Mouse (Mus musculus) T-cell, adult 66 days (primary cell): Measurements from ENCODE around the gene Chmp2a. TPM values are rescaled to one million over a fixed set of nuclear protein-coding genes. Genes with fewer than 3 reads are reported as not detected.

Experiments used
- total RNA-seq, 2 experiments: library from RNA; stranded (reverse); gene quantifications; 3 replicates in 1 of 2; 4 replicates in 1 of 2; pipeline ENCODE4 v1.2.4; 2023

Gene Chmp2a
- total RNA-seq: 100 to 1,000 TPM; 118 to 133 TPM

GRCm38 (mm10) chr7:13034148-13034977, at the start of gene Chmp2a:
Chmp2a (minus strand) TSS chr7:13034807.

GRCm38 (mm10) chr7:13054287-13055010, 19.8 kb upstream of the Chmp2a start, which contains the start of gene Mzf1:
Mzf1 (minus strand) TSS chr7:13054764.

GRCm38 (mm10) chr7:13037901-13038555, 3.4 kb upstream of the Chmp2a start, which contains the start of gene Ube2m:
Ube2m (minus strand) TSS chr7:13038275.

GRCm38 (mm10) chr7:13010005-13010908, 24.4 kb downstream of the Chmp2a start, which contains the start of gene Zbtb45:
Zbtb45 (minus strand) TSS chr7:13010034.

GRCm38 (mm10) chr7:12998851-12999250, 35.8 kb downstream of the Chmp2a start, which contains the start of gene Trim28:
Trim28 (plus strand) TSS chr7:12999114.

GRCm38 (mm10) chr7:12998053-12998452, 36.6 kb downstream of the Chmp2a start, which contains the start of gene Slc27a5:
Slc27a5 (minus strand) TSS chr7:12998192.

Other genes with a start within 250 kb of the Chmp2a start
- gene Zscan18, start 231.2 kb downstream of the Chmp2a start, total RNA-seq: 1 to 10 TPM; 9.2 to 9.4 TPM
- 10 to 100 TPM; 13.3 to 18.0 TPM for gene Zfp329, start 215.9 kb downstream of the Chmp2a start, total RNA-seq
- gene Zfp110, start 200.0 kb downstream of the Chmp2a start, total RNA-seq: 100 to 1,000 TPM in 1 of 2 experiments, 10 to 100 TPM in 1; 96.7 to 111 TPM
- gene Zfp128, start 153.6 kb downstream of the Chmp2a start, total RNA-seq: 1 to 10 TPM; 1.7 TPM
- gene Zscan22, start 137.0 kb downstream of the Chmp2a start, total RNA-seq: 10 to 100 TPM; 11.9 to 13.9 TPM
- 1,000 to 10,000 TPM; 2,987 to 3,057 TPM for gene Rps5, start 112.5 kb downstream of the Chmp2a start, total RNA-seq
- 1 to 10 TPM; 1.3 to 2.1 TPM for gene Rnf225, start 107.4 kb downstream of the Chmp2a start, total RNA-seq
- 1 to 10 TPM; 3.8 to 4.0 TPM for gene Zfp324, start 69.0 kb downstream of the Chmp2a start, total RNA-seq
- gene Zfp446, start 57.0 kb downstream of the Chmp2a start, total RNA-seq: 1 to 10 TPM; 8.4 to 10.0 TPM
- 1 to 10 TPM in 1 of 2 experiments, not detected in 1; 1.9 TPM for gene Slc27a5, start 36.6 kb downstream of the Chmp2a start, total RNA-seq
- 100 to 1,000 TPM; 399 to 401 TPM for gene Trim28, start 35.7 kb downstream of the Chmp2a start, total RNA-seq
- gene Zbtb45, start 24.8 kb downstream of the Chmp2a start, total RNA-seq: 10 to 100 TPM; 22.0 to 22.4 TPM
- gene Ube2m, start 3.5 kb upstream of the Chmp2a start, total RNA-seq: 100 to 1,000 TPM in 1 of 2 experiments, 10 to 100 TPM in 1; 84.0 to 106 TPM
- gene Mzf1, start 20.0 kb upstream of the Chmp2a start, total RNA-seq: under 1 TPM; 0.36 to 0.52 TPM
- not detected for gene Vmn1r85, start 60.4 kb upstream of the Chmp2a start, total RNA-seq
- not detected for gene Vmn1r86, start 85.1 kb upstream of the Chmp2a start, total RNA-seq
- not detected for gene Vmn1r87, start 105.3 kb upstream of the Chmp2a start, total RNA-seq
- gene Vmn1r88, start 124.8 kb upstream of the Chmp2a start, total RNA-seq: under 1 TPM; 0.26 to 0.30 TPM
- gene Vmn1r89, start 178.2 kb upstream of the Chmp2a start, total RNA-seq: not detected
- 10 to 100 TPM; 18.0 to 23.3 TPM for gene Lig1, start 242.5 kb upstream of the Chmp2a start, total RNA-seq
- 1 to 10 TPM; 6.4 to 8.2 TPM for gene Zswim9, start 243.9 kb upstream of the Chmp2a start, total RNA-seq